Mouse (Mus musculus) brain, embryonic 18.5 days (tissue): ENCODE data around the gene Suco.

Source experiments
- DNase-seq: peaks from one replicate; pipeline ENCODE4 v3.0.0-alpha.2; 2012; ENCODE audit warnings: low read depth, low spot score

Suco gene

DNA sequence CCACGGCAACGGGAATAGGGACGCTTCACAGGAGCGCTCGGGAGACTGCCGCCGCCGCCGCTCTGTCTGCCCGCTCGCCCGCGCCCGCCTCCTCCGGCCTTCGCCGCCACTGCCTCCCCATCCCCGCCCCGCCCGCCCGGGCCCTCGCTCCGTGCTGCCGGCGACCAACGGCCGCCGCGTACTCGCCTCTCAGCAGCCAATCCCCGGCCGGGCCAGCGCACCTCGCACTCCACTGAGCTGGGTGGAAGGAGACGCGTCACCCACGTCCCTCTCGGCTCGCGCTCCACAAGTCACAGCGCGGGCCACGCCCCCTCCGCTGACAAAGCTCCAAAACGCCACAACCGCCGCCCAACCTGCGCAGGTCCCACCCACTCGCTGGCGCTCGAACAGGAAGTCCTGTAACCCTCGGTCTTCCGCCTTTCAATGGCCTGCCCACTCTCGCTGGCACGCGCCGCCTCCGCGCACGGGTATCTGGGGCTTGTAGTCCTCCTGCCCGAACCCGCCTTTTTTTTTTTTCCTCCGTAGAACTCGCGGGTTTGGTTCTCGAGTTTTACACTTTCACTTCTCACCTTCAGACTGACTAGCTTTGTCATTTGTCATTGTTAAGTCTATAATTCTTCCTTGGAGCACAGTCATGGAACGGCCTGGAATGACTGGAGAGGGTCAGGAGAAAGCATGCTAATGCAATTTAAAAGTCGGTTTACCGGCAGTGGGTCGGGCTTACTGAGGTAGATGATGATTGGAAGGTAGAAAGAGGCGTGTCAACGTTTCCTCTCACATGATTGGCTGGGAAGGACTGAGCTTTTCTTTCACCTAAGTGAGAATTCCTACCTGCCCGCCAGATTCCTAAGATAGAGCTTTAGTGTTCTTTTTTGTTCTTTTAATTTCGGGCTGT, at the start of gene Suco:
Gene Suco (minus strand): TSS at position 130 of the 895 bp plus-strand sequence.
- DNase-seq: peak; percentile 98

- no peak for DNase-seq
These were observed 48.9 kb upstream of the Suco start for GRCm38 (mm10) chr1:161925281-161925805.

DNA sequence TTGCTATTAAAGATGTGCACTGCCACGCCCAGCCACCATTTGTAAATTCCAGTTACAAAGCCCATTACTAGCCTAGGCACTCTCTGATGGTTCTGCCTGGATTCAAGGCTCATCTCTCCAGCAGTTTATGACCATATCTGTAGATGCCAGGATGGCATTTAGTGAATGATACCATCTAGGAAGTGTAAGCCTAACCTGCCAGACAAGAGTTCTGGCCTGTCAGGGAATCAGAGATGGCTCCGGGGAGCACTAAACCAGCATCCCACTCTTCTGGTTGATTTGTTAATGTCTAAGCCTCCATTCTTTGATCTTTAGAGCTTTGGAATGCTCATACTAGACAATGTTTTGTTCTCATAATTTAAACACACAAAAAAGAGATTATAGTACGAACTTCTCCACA, 47.8 kb upstream of the Suco start:
- DNase-seq: no peak

- no peak for DNase-seq
These were observed 45.4 kb upstream of the Suco start for GRCm38 (mm10) chr1:161921928-161922327.

DNA sequence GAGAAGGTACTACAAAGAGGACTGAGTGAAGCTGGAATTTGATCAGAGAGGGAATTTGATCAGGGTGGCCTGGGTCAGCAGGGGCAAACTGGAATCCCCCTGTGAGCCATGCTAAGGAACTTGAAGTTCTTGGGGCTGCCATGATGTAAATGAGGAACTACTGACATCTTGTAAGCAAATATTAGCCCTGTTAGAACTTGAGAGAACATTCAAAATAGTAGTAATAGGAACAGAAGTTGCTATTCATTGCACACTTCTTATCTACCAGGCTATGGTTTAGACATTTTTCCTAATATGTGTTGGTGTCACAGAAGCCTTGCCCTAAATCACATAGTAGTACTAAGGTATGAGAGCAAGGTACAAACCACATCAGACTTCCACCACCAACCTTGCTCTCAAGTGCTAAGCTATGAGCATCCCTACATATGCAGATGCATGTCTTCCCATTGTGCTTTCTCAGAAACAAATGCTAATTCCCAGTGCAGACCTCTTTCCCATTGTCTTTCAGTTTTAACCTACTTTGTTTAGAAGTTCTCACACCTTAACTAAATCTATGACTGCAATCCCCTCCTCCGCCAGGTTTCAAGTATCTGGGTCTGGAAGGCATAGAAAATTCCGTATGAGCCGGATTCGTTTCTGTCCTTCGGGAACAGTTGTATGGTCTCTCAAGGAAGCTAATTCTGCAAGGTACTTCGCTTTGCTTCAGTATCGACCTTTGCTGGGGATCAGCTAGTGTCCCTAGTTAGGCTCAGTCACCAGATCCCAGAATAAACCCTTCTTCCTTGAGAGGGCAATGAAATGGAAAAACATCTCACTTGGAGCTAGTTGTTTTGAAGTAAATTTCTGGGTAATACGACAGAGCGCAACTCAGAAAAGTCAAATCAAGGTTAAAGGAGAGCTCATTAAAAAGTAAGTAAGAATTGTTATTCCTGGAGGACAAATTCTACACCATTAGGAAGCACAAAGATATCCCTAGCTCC, 44.3 kb upstream of the Suco start:
- no peak for DNase-seq

- no peak for DNase-seq
These were observed 43.1 kb upstream of the Suco start for GRCm38 (mm10) chr1:161919594-161919993.

GRCm38 (mm10) chr1:161918682-161919372, 42.3 kb upstream of the Suco start:
- DNase-seq: no peak

DNA sequence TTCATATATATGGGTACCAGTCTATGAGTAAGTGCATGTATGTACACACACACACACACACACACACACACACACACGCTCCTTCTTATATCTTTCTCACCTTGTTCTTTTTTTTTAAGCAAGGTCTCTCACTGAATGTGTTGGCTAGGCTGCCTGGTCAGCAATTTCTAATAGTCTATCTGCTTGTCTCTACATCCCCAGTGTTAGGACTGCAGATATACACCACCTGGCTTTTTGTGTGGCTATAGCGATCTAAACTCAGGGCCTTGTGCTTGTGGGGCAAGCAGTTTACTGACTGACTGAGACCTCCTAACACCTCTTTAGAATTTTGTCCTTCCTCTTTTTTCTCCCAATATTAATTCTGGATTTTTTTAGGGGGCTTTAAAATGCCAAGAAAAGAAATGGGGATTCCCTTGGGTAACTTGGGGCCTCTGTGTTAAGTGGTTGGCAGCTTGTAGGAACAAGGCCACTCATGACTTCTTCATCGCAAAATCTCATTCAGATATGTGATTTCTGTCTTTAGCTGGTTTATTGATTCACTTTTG, 41.5 kb upstream of the Suco start:
- DNase-seq: no peak

DNA sequence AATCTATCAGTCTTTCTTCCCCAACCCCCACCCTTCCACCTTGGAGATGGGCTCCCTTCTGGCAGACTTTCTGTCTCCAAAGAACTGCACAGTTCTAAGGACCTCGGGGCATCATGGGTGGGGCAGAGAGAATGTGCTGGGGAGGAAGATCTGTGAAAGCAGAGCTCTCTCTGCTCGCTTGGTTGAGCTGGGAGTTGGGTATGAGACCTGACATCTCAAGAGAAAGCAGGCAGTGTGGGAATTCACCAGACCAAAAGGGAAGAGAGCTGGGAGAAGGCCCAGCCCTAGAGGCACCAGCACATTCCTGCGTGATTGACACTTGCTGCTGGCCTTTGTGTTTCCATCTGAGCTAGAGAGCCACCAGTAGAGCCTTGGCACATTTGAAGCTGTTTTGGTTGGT, 39.6 kb upstream of the Suco start:
- DNase-seq: no peak

DNA sequence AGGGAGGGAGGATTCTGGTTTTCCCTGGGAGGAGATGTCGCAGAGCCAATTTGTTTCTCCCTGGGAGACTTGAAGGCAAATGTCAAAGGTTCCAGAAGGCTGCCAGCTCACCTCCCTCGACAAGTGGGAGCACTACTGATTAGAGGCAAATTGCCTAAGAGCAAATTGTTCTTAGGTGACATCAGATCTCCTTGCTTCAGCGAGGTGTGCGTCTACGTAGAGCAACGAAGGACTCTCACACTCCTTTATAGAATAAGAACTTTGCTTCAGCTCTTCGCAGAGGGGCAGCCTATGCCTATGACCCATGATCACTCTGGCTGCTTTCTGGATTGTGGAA, 37.1 kb upstream of the Suco start:
- DNase-seq: no peak

DNA sequence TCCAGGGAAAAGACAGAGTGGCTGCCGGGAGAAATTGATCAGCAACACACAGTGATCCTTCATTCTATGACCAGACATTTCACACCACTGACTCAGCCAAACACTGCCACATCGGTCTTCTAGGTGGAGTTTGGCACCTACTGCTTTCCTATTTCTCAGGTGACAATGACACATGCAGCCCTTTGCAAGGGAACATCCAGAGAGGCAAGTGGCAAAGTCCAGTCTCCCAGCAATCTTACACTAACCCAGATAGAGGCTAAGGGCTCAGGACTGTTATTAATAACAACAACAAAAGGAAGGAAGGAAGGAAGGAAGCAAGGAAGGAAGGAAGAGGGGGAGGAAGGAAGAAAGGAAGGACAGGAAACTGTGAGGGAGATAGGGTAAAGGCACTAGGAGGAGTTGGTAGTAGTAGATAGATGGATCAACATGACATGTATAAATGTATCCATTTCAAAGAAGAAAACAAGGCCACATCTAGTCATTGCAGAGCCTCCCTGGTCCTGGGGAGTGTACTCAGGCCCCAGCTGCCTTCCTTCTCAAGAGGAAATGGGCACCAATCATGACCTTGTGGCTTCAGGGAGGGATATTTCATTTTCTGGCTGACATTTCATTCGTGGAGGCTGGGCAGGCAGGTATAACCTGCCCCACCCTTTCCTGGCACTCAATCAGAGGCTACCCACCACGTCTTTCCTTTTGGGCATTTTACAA, 36.6 kb upstream of the Suco start:
- no peak for DNase-seq

DNA sequence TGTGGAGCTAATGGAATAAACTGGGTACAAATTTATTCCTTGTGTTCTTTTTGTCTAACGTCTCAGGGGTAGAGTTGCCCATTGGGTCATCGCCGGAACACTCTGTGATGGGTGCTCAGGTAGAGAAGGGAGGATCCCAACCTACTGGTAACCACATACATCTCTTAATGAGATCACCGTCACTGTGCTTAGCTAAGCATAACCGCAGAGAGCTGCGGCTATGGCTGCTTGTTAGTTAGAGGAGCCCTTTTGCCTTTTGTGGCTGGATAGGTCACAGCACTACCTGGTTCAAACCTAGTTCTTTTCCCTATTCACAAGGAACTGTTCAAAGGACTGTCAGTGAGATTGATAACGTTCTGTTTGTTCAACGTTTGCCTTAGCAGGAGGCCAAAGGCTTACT, 32.6 kb upstream of the Suco start:
- no peak for DNase-seq

DNA sequence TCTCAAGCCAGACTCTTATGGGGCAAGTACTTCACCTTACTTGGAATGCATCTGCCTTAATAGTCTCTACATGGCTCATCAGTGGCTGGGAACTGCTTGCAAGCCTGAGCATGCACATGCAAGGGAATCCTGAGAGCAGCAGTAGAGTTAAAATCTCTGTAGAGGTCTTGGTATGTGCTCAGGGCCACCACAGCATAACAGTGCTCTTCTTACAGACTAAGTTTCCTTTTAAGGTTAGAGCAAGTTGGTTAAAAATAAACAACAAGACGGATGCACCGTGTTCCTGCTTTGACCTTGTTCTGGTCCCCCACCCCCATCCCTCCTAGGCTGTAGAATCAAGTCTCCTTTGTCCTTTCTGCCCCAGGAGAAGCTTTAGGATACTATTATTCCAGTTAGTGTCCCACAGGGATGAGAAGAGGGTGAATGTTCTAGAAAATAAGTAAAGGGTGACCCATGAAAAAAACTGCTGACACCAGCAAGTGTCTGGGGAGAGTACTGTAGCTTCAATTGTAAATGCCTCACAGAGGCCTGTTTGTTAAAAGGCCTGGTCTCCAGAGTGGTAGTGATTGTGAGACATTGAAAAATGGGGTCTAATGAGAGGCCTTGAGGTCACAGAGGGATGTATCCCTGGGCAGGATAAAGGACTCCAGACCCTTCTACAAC, 31.4 kb upstream of the Suco start:
- DNase-seq: no peak

DNA sequence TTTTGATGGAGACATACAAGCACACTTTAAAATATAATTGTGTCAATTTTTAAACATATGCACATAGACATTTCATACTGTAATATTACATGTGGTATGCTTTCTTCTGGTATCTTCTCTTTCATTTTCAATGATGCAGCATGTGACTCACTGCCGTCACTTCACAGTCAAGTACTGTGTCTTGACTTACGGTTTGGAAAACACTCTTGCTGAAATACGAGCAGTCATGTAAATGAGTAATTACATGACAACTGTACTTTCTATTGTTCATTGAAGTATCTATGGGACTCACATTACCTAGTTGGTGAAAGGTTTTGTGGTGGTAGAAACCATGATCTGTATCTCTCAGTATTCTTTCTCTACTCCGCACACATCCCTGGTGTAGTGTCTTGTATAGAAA, 30.6 kb upstream of the Suco start:
- DNase-seq: no peak

DNA sequence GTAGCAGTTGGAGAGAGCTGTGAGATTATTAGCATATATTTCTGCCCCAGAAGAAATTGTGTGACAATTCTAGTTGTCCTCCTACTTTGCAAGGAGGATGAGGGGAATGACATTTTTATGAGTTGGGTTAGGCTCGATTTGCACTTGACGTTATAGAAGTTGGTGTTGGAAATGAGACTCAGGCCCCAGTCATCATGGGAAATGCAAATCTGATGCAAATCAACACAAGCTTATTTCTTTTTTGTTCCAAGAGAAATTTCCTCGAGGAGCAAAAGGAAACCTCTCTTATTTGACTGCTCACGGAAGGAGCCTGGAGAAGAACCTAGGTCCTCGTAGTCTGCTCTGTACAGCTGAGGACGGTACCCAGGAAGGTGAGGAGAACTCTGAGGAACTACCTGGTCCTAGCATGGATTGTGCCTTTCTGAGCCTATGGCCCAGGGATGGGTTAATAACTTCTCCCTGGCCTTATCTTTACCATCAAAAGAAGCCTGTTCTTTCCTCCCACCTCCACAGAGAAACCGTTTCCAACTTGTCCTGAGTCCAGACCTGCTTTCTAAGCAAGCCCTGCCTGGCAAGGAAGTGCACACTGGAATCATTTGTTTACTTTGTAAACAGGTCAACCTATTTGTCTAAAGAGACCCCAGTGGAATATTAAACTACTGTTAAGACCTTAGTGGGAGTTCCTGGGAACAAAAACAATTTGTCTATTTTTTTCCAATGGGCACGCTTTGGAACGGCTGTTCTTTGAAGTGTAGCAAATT, 26.4 kb upstream of the Suco start:
- no peak for DNase-seq

- DNase-seq: no peak
These were observed 23.6 kb upstream of the Suco start for GRCm38 (mm10) chr1:161900129-161900528.

- no peak for DNase-seq
These were observed 20.8 kb upstream of the Suco start for GRCm38 (mm10) chr1:161897235-161897634.

DNA sequence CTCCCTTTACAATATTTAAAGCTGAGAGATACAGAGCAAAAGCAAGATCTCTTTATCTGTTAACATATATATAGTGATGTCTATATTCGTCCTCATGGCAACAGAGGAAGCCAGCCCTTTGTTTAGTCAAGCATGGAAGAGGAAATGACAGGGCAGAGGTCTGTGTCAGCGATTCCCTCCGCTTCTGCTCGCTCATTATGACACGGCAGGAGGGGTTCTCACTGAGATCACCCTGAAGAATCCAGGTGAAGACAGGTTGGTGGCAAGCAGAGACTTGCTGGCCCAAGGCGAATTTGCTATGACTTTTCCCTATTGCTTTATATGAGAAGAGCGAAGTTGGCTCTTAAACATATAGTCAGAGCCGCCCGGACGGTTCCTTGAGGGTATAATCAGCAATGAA, 19.6 kb upstream of the Suco start:
- no peak for DNase-seq

DNA sequence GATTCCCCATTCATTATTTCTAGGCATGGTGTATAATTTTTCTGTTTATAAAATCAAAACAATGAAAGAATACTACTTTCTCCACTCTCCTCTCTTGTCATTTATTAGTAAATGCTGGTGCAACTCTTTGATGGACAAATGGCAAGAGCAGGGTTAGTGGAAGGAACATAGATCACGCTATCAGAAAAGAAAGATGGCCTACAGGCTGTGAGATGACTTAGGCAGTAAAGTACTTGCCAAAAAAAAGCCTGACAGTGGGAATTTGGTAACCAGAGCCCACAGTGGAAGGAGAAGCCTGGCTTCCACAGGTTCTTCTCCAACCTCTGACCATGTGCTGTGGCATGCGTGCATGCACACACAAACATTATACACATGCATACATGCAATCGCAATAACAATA, 18.5 kb upstream of the Suco start:
- DNase-seq: no peak

DNA sequence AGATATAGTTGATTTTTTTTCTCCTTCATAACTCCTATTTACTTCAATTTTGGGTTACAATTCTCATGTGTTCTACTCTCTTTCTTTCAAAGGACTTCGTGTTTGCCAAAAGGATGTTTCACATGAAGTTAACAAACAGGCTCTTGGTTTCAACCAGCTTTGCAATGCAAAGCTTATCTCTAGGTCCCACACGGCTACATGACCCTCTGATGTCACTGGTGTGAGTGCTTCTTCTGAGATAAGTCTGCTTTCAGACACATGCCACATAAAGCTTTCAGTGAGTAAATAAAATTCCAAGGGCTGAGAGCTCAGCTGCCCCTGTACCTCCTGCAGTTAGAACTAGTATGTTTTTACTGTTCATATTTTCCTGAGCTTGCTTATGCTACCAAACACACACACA, 18.1 kb upstream of the Suco start:
- DNase-seq: no peak
